Mouse (Mus musculus): ENCODE results near the gene Pex26.

DNA sequence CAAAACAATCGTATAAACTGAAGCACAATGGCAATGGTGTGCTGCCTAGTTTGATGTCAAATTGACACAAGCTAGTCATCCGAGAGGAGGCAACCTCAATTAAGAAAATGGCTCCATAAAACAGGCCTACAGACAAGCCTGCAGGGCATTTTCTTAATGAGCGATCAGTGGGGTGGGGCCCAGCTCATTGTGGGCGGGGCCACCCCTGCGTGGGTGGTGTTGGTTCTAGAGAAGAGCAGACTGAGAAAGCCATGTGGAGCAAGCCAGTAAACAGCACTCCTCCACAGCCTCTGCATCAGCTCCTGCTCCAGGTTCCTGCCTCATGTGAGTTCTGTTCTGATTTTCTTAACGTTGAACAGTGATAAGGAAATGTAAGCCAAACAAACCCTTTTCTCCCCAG, 46.2 kb upstream of the Pex26 start:
- TF ChIP-seq CTCF (IDR thresholded peaks at IDR 0.05; ENCODE audit: low read depth): no peak
- no peak for TF ChIP-seq EP300 (optimal IDR thresholded peaks at IDR 0.05)

Measured in stomach, postnatal 0 days (tissue).